Mouse (Mus musculus) midbrain, embryonic 14.5 days (tissue): ENCODE measurements at regions not wholly inside any gene's neighbourhood (a gene's known extent, or its start where the extent isn't known, plus 50 kb on each side); places are given as distances from the start of the nearest gene placed in this dataset.

Source experiments
- ATAC-seq: fragments of 200-750 bp; cut with Nextera tagmentation; 2 replicates; pipeline ENCODE4 v1.8.0; 2017; ENCODE audit warnings: moderate number of reproducible peaks, moderate library complexity; ENCODE audit not compliant: low FRiP score, low TSS enrichment
- DNase-seq: peaks from one replicate; pipeline ENCODE4 v3.0.0-alpha.2; 2015
- H3K27ac ChIP-seq: fragments of 300-500 bp; sonication (generic); replicated peaks from 2 replicates; pipeline ENCODE4 v1.5.1; 2014; ENCODE audit warnings: mild to moderate bottlenecking, low read depth, low read length, moderate library complexity
- H3K27me3 ChIP-seq: fragments of 300-500 bp; sonication (generic); 2 replicates; pipeline ENCODE4 v1.6.1; 2014; ENCODE audit warnings: low read length, control low read depth, mixed read lengths; ENCODE audit not compliant: control insufficient read depth, insufficient read depth
- H3K36me3 ChIP-seq: fragments of 300-500 bp; sonication (generic); 2 replicates; pipeline ENCODE4 v1.6.1; 2014; ENCODE audit warnings: low read length, control low read depth; ENCODE audit not compliant: control insufficient read depth, insufficient read depth
- H3K4me1 ChIP-seq: fragments of 300-500 bp; sonication (generic); 2 replicates; pipeline ENCODE4 v1.6.1; 2014; ENCODE audit warnings: mild to moderate bottlenecking, antibody characterized with exemption, low read length, control low read depth; ENCODE audit not compliant: control insufficient read depth, insufficient read depth
- H3K4me2 ChIP-seq: fragments of 300-500 bp; sonication (generic); 2 replicates; pipeline ENCODE4 v1.6.1; 2014; ENCODE audit warnings: mild to moderate bottlenecking, low read length, moderate library complexity
- H3K4me3 ChIP-seq: fragments of 300-500 bp; sonication (generic); replicated peaks from 2 replicates; pipeline ENCODE4 v1.5.1; 2014; ENCODE audit warnings: low read depth, low read length
- H3K9ac ChIP-seq: fragments of 300-500 bp; sonication (generic); replicated peaks from 2 replicates; pipeline ENCODE4 v1.6.1; 2014; ENCODE audit warnings: mild to moderate bottlenecking, low read length, moderate library complexity
- H3K9me3 ChIP-seq: fragments of 300-500 bp; sonication (generic); 2 replicates; pipeline ENCODE4 v1.6.1; 2016; ENCODE audit warnings: low read length, control low read depth, mixed read lengths; ENCODE audit not compliant: control insufficient read depth
- WGBS: fragments of 180-500 bp; shearing (Covaris S2); extraction: QIAGEN DNeasy Blood & Tissue Kit; methylation state at CpG from one replicate; pipeline ENCODE4 v1.1.7; 2014; 5-methylcytosine and 5-hydroxymethylcytosine counted together

DNA sequence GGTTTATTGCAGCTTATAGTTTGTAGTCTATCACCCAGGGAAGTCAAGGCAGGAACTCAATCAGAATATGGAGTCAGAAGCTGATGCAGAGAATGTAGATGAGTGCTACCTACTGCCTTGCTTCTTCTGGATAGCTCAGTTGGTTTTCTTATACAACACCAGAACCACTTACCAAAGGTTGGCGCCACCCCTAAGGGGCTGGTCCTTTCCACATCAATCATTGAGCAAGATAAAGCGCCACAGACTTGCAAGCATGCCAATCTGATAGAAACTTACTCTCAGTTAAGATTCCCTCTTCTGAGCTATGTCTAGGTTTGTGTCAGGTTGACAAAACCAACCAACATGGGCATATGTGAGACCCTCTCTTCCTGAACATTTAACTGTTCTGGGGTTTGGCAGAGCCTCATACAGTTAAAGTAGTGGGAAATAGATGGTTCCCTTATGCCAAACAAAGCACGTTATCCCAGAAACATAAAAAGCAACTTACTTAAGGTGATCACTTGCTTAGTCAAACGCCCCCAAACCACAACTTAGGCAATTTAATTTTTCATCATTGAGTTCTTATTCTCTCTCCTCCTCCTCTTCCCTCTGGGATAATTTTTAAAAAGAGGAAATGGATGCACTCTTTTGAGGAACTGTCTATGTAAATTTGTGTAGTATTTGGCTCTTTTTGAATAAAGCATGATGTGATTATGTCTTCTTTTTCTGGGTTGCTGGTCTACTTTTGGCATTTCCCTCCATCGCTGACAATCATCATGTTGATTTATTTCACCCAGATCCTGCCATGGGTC, 115.3 kb upstream of the Ifne start:
- ATAC-seq, result no peak
- Histone ChIP-seq H3K4me1 (no peaks in the 10 kb centered on the region), H3K36me3 (no peaks in the 10 kb centered on the region), H3K27me3 (no peaks in the 10 kb centered on the region), H3K4me2 (no peak overlapping the region), H3K4me3 (no peak overlapping the region), H3K9ac (no peak overlapping the region), H3K27ac (no peak overlapping the region), H3K9me3 (no peaks in the 10 kb centered on the region)
- 83% methylated on average over 5 of the region's 5 CpGs for WGBS
- DNase-seq, result no peak

GRCm38 (mm10) chr4:88994486-88994885, 114.5 kb upstream of the Ifne start:
- H3K9ac ChIP-seq, result no peak overlapping the region
- H3K4me3 ChIP-seq, result no peak overlapping the region
- WGBS, result 89% methylated on average over 4 of the region's 4 CpGs
- DNase-seq (no peak), ATAC-seq (no peak)
- no peaks in the 10 kb centered on the region for H3K27me3 ChIP-seq
- H3K4me2 ChIP-seq, result no peak overlapping the region
- H3K36me3 ChIP-seq, result no peaks in the 10 kb centered on the region
- H3K4me1 ChIP-seq, result no peaks in the 10 kb centered on the region
- no peak overlapping the region for H3K27ac ChIP-seq
- no peaks in the 10 kb centered on the region for H3K9me3 ChIP-seq

GRCm38 (mm10) chr4:88992498-88992897, 112.5 kb upstream of the Ifne start:
- DNase-seq (no peak), ATAC-seq (no peak)
- H3K36me3 ChIP-seq, result no peaks in the 10 kb centered on the region
- H3K27me3 ChIP-seq, result no peaks in the 10 kb centered on the region
- no peak overlapping the region for H3K27ac ChIP-seq
- no peak overlapping the region for H3K9ac ChIP-seq
- H3K9me3 ChIP-seq, result no peaks in the 10 kb centered on the region
- H3K4me3 ChIP-seq, result no peak overlapping the region
- no peaks in the 10 kb centered on the region for H3K4me1 ChIP-seq
- WGBS, result 96% methylated on average over 2 of the region's 2 CpGs
- H3K4me2 ChIP-seq, result no peak overlapping the region

DNA sequence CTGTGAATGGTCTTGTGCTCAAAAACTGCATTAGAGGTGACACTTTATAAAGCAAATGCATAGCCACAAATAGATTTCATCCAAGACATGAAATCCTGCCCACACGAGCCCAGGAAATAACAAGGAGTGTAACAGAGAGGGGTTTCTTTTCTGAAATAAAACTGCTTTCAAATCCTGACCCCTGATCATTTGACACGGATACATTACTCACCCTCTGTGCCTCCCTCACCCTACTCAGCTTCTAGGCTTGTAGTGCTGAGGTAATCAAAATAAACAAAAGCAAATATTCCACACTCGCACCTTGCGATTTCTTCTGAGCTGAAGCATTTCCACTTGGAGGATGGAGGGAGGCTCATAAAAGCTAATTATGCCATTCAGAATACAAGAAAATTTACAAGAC, 108.4 kb upstream of the Ifne start:
- H3K27ac ChIP-seq, result no peak overlapping the region
- no peak overlapping the region for H3K9ac ChIP-seq
- H3K27me3 ChIP-seq, result no peaks in the 10 kb centered on the region
- H3K9me3 ChIP-seq, result no peaks in the 10 kb centered on the region
- H3K4me1 ChIP-seq, result no peaks in the 10 kb centered on the region
- H3K36me3 ChIP-seq, result no peaks in the 10 kb centered on the region
- WGBS, result 73% methylated on average over 4 of the region's 4 CpGs
- ATAC-seq (no peak), DNase-seq (no peak)
- no peak overlapping the region for H3K4me3 ChIP-seq
- no peak overlapping the region for H3K4me2 ChIP-seq

DNA sequence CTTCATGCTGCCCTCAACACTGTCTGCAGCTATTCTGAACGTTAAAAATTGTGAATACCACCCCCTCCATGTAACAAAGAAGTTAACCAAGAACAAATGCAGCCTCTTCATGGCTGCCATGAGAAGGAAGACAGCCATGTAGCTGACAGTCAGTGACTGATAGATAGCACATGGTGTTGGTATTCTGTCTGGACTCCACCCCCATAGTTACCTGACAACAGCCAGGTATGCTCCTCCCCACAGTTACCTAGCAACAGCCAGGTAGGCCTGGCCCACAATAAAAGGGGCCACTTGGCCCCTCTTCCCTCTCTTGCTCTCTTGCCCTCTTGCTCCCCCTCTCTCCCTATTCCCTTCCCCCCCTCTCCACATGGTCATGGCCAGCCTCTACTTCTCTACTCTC, 107.1 kb upstream of the Ifne start:
- H3K9me3 ChIP-seq, result no peaks in the 10 kb centered on the region
- H3K27ac ChIP-seq, result no peak overlapping the region
- WGBS, result 53% methylated on average over 1 of the region's 1 CpGs
- H3K4me2 ChIP-seq, result no peak overlapping the region
- no peak overlapping the region for H3K4me3 ChIP-seq
- no peak for ATAC-seq
- no peak for DNase-seq
- H3K27me3 ChIP-seq, result no peaks in the 10 kb centered on the region
- H3K9ac ChIP-seq, result no peak overlapping the region
- H3K4me1 ChIP-seq, result no peaks in the 10 kb centered on the region
- H3K36me3 ChIP-seq, result no peaks in the 10 kb centered on the region

DNA sequence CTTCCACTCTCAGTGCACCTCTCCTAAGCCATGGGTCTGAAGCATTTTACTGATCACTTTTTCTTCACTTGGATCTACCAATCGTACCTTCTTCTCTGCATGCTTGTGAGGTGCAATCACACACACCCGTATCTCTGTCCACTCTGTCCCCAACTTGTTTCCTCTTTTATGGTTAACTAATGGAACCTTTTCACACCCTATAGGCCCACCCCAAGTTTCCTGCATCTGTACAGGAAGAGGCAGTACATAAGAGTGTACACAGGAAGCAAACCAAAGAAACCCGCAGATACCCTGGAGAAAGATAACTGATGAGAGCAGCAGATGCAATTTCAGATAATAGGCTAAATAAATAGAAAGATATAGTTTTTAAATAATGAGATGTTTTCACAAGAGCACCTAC, 102.5 kb upstream of the Ifne start:
- Histone ChIP-seq H3K36me3 (no peaks in the 10 kb centered on the region), H3K9me3 (no peaks in the 10 kb centered on the region), H3K4me3 (no peak overlapping the region), H3K4me2 (no peak overlapping the region), H3K9ac (no peak overlapping the region), H3K27ac (no peak overlapping the region), H3K27me3 (no peaks in the 10 kb centered on the region), H3K4me1 (no peaks in the 10 kb centered on the region)
- DNase-seq (no peak), ATAC-seq (no peak)
- 95% methylated on average over 3 of the region's 3 CpGs for WGBS

GRCm38 (mm10) chr4:88977099-88977888, 97.3 kb upstream of the Ifne start:
- ATAC-seq, result no peak
- 82% methylated on average over 3 of the region's 3 CpGs for WGBS
- H3K27me3 ChIP-seq, result no peaks in the 10 kb centered on the region

DNA sequence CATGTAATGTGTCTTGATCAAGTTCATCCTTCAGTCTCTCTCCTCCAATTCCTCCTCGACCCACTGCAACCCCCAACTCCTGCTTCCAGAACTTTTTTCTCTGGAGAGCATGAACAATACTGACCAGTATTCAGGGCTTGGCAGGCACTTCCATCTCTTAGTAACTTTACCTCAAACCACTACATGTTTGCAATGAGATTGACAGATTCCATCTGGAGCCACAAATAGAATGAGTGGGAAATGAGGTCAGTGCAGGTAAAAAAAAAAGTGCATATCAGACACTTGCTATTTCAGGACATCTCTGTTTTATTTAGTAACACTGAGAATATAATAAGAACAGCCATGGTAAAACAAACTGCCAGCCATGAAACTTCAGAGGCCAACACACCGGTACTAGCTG, 94.5 kb upstream of the Ifne start:
- Histone ChIP-seq H3K4me2 (no peak overlapping the region), H3K4me1 (no peaks in the 10 kb centered on the region), H3K9me3 (no peaks in the 10 kb centered on the region), H3K4me3 (no peak overlapping the region), H3K9ac (no peak overlapping the region), H3K36me3 (no peaks in the 10 kb centered on the region), H3K27ac (no peak overlapping the region), H3K27me3 (no peaks in the 10 kb centered on the region)
- ATAC-seq (no peak), DNase-seq (no peak)
- 86% methylated on average over 2 of the region's 2 CpGs for WGBS

More at GRCm38 (mm10) chr4:88977099-88977888, 97.3 kb upstream of the Ifne start:
- Histone ChIP-seq H3K4me2 (no peak overlapping the region), H3K27ac (no peak overlapping the region), H3K9ac (no peak overlapping the region), H3K9me3 (no peaks in the 10 kb centered on the region), H3K36me3 (no peaks in the 10 kb centered on the region), H3K4me1 (no peaks in the 10 kb centered on the region), H3K4me3 (no peak overlapping the region)
- no peak for DNase-seq
